Mouse (Mus musculus) ES-E14 (cell line): Measurements from ENCODE around the gene Dpf2.

Experiments
- CHD2 ChIP-seq: IDR thresholded peaks from 2 replicates; pipeline ENCODE4 v1.6.1; 2014; ENCODE audit warnings: mild to moderate bottlenecking, low read depth, low read length, inconsistent platforms
- HCFC1 ChIP-seq: IDR thresholded peaks from 2 replicates; pipeline ENCODE4 v1.6.1; 2012; ENCODE audit warnings: low read length, inconsistent platforms, borderline replicate concordance; ENCODE audit not compliant: insufficient read depth
- MAFK ChIP-seq: IDR thresholded peaks from 2 replicates; pipeline ENCODE4 v1.6.1; 2014; ENCODE audit warnings: mild to moderate bottlenecking, low read depth, low read length, inconsistent platforms; ENCODE audit not compliant: insufficient read depth
- ZC3H11A ChIP-seq: IDR thresholded peaks from 2 replicates; pipeline ENCODE4 v1.6.1; 2012; ENCODE audit warnings: low read depth, mild to moderate bottlenecking, inconsistent platforms, low read length, borderline replicate concordance
- ZNF384 ChIP-seq: IDR thresholded peaks from 2 replicates; pipeline ENCODE4 v1.6.1; 2012; ENCODE audit warnings: low read depth, low read length, inconsistent platforms

DNA sequence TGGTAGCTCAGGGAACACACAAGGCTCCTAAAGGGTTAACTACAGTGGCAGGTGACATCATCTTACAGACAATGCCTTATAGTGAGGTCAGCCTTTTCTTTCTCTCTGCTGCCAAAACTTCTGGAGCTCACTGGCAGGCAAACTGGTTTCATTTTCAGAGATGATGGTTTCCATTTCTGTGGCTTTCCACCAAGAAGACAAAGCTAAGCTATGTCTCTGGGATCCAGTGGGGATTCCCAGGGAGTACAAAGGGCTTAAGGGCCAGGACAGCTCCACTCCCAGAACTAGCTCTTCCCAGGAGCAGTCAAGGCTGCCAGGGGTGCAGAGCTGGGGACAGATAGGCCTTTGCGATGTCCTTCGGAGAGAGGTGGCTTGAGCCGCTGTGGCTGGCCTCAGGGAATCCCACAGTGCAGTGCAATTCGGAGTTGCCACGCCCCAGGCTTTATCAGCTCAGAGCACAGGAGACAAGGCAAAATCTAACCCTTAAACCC, 61.3 kb downstream of the Dpf2 start:
- no peak for TF ChIP-seq HCFC1
- TF ChIP-seq MAFK, result no peak
- no peak for TF ChIP-seq CHD2
- TF ChIP-seq ZC3H11A, result no peak
- no peak for TF ChIP-seq ZNF384
